Mouse (Mus musculus) hindbrain, embryonic 11.5 days (tissue): ENCODE results near the gene Thsd7a. TPM values are rescaled to one million over a fixed set of nuclear protein-coding genes. Genes with fewer than 3 reads are reported as not detected.

Experiments
- ATAC-seq: fragments of 200-750 bp; cut with Nextera tagmentation; 2 replicates; pipeline ENCODE4 v1.8.0; 2017; ENCODE audit warnings: mild to moderate bottlenecking, moderate TSS enrichment, moderate library complexity; ENCODE audit not compliant: low FRiP score
- DNase-seq: peaks from one replicate; pipeline ENCODE4 v3.0.0-alpha.2; 2015; ENCODE audit warnings: low spot score
- H3K27ac ChIP-seq: fragments of 300-500 bp; sonication (generic); 2 replicates; pipeline ENCODE4 v1.5.1; 2014; ENCODE audit warnings: mild to moderate bottlenecking, low read depth, low read length
- H3K27me3 ChIP-seq: fragments of 300-500 bp; sonication (generic); 2 replicates; pipeline ENCODE4 v1.6.1; 2014; ENCODE audit warnings: mild to moderate bottlenecking, low read length, moderate library complexity, mixed read lengths; ENCODE audit not compliant: control insufficient read depth, insufficient read depth
- H3K36me3 ChIP-seq: fragments of 300-500 bp; sonication (generic); 2 replicates; pipeline ENCODE4 v1.6.1; 2014; ENCODE audit warnings: mild to moderate bottlenecking, low read length, moderate library complexity, mixed read lengths; ENCODE audit not compliant: control insufficient read depth, insufficient read depth
- H3K4me1 ChIP-seq: fragments of 300-500 bp; sonication (generic); replicated peaks from 2 replicates; pipeline ENCODE4 v1.6.1; 2014; ENCODE audit warnings: low read length, mixed read lengths; ENCODE audit not compliant: control insufficient read depth, insufficient read depth
- H3K4me2 ChIP-seq: fragments of 300-500 bp; sonication (generic); replicated peaks from 2 replicates; pipeline ENCODE4 v1.6.1; 2014; ENCODE audit warnings: mild to moderate bottlenecking, low read depth, low read length
- H3K4me3 ChIP-seq: fragments of 300-500 bp; sonication (generic); 2 replicates; pipeline ENCODE4 v1.5.1; 2014; ENCODE audit warnings: low read depth, low read length
- H3K9ac ChIP-seq: fragments of 300-500 bp; sonication (generic); 2 replicates; pipeline ENCODE4 v1.6.1; 2014; ENCODE audit warnings: low read depth, low read length
- H3K9me3 ChIP-seq: fragments of 300-500 bp; sonication (generic); 2 replicates; pipeline ENCODE4 v1.6.1; 2016; ENCODE audit warnings: low read length; ENCODE audit not compliant: control insufficient read depth
- WGBS: fragments of 180-500 bp; shearing (Covaris S2); extraction: QIAGEN DNeasy Blood & Tissue Kit; methylation state at CpG from one replicate; pipeline ENCODE4 v1.1.7; 2014; 5-methylcytosine and 5-hydroxymethylcytosine counted together
- polyA plus RNA-seq: library from polyadenylated mRNA; unstranded; fragments of >200 nt; fragmentation: Nextera tagmentation; extraction: Ambion mirVana; gene quantifications from 2 replicates; pipeline ENCODE4 v1.2.1, GENCODE M21; 2014

Thsd7a gene
- polyA plus RNA-seq, 1 experiment from 2014 or later, result 43.2 TPM

GRCm38 (mm10) chr6:12759328-12760193 is 10.4 kb upstream of the Thsd7a start:
- no peak overlapping the region for H3K4me2 ChIP-seq
- no peak for DNase-seq
- H3K4me1 ChIP-seq, result no peaks in the 10 kb centered on the region
- 91% methylated on average over 8 of the region's 8 CpGs for WGBS
- H3K27me3 ChIP-seq, result no peaks in the 10 kb centered on the region
- no peaks in the 10 kb centered on the region for H3K36me3 ChIP-seq
- no peak overlapping the region for H3K4me3 ChIP-seq
- H3K9me3 ChIP-seq, result no peaks in the 10 kb centered on the region
- no peak overlapping the region for H3K9ac ChIP-seq
- no peak for ATAC-seq
- H3K27ac ChIP-seq, result no peak overlapping the region

GRCm38 (mm10) chr6:12752297-12752696 is 3.1 kb upstream of the Thsd7a start:
- Histone ChIP-seq H3K27me3 (no peaks in the 10 kb centered on the region), H3K4me2 (no peak overlapping the region), H3K36me3 (no peaks in the 10 kb centered on the region), H3K9me3 (no peaks in the 10 kb centered on the region), H3K4me1 (no peaks in the 10 kb centered on the region), H3K4me3 (no peak overlapping the region), H3K27ac (no peak overlapping the region), H3K9ac (no peak overlapping the region)
- DNase-seq, result no peak
- ATAC-seq, result no peak

- Histone ChIP-seq H3K4me3 (no peak overlapping the region), H3K9ac (no peak overlapping the region), H3K4me2 (no peak overlapping the region), H3K27ac (peak overlapping the region; percentile 19; the same call in 1 of the 2 replicates), H3K4me1 (no peaks in the 10 kb centered on the region), H3K36me3 (no peaks in the 10 kb centered on the region), H3K27me3 (no peaks in the 10 kb centered on the region), H3K9me3 (no peaks in the 10 kb centered on the region)
- no peak for ATAC-seq
- 15% methylated on average over 2 of the region's 2 CpGs for WGBS
- DNase-seq, result peak; percentile 26
Observed at GRCm38 (mm10) chr6:12750441-12750840, 1.2 kb upstream of the Thsd7a start.

- H3K4me1 ChIP-seq, result no peaks in the 10 kb centered on the region
- no peaks in the 10 kb centered on the region for H3K9me3 ChIP-seq
- H3K27ac ChIP-seq, result peak overlapping the region; percentile 98
- no peak for DNase-seq
- no peaks in the 10 kb centered on the region for H3K27me3 ChIP-seq
- no peaks in the 10 kb centered on the region for H3K36me3 ChIP-seq
- peak overlapping the region; percentile 68 for H3K4me3 ChIP-seq
- H3K4me2 ChIP-seq, result peak overlapping the region; percentile 67
- peak overlapping the region; percentile 89 for H3K9ac ChIP-seq
- WGBS, result 12% methylated on average over 12 of the region's 12 CpGs
- ATAC-seq, result no peak
Observed at GRCm38 (mm10) chr6:12749531-12750210, 461 bp upstream of the Thsd7a start.

- Histone ChIP-seq H3K36me3 (no peaks in the 10 kb centered on the region), H3K27me3 (no peaks in the 10 kb centered on the region), H3K4me2 (peak overlapping the region; percentile 67), H3K27ac (peak overlapping the region; percentile 98), H3K9ac (peak overlapping the region; percentile 89), H3K4me3 (peak overlapping the region; percentile 68), H3K4me1 (no peaks in the 10 kb centered on the region), H3K9me3 (no peaks in the 10 kb centered on the region)
- no peak for ATAC-seq
- no peak for DNase-seq
- 0% methylated on average over 6 of the region's 6 CpGs for WGBS
Observed at GRCm38 (mm10) chr6:12748454-12748786, 790 bp downstream of the Thsd7a start.

- WGBS, result 6% methylated on average over 11 of the region's 11 CpGs
- H3K4me1 ChIP-seq, result no peaks in the 10 kb centered on the region
- peak; percentile 59 for DNase-seq
- peak overlapping the region; percentile 98 for H3K27ac ChIP-seq
- no peaks in the 10 kb centered on the region for H3K9me3 ChIP-seq
- H3K4me2 ChIP-seq, result peak overlapping the region; percentile 67
- ATAC-seq, result no peak
- H3K9ac ChIP-seq, result peak overlapping the region; percentile 89
- no peaks in the 10 kb centered on the region for H3K36me3 ChIP-seq
- peak overlapping the region; percentile 68 for H3K4me3 ChIP-seq
- no peaks in the 10 kb centered on the region for H3K27me3 ChIP-seq
Observed at GRCm38 (mm10) chr6:12747856-12748450, 1.3 kb downstream of the Thsd7a start.

GRCm38 (mm10) chr6:12742791-12743190 is 6.4 kb downstream of the Thsd7a start:
- H3K27ac ChIP-seq, result no peak overlapping the region
- H3K4me1 ChIP-seq, result no peaks in the 10 kb centered on the region
- no peaks in the 10 kb centered on the region for H3K36me3 ChIP-seq
- H3K4me3 ChIP-seq, result no peak overlapping the region
- ATAC-seq (no peak), DNase-seq (no peak)
- no peaks in the 10 kb centered on the region for H3K9me3 ChIP-seq
- H3K4me2 ChIP-seq, result no peak overlapping the region
- no peak overlapping the region for H3K9ac ChIP-seq
- 93% methylated on average over 4 of the region's 4 CpGs for WGBS
- H3K27me3 ChIP-seq, result no peaks in the 10 kb centered on the region

GRCm38 (mm10) chr6:12733924-12734323 is 15.3 kb downstream of the Thsd7a start:
- H3K4me2 ChIP-seq, result no peak overlapping the region
- no peaks in the 10 kb centered on the region for H3K9me3 ChIP-seq
- no peaks in the 10 kb centered on the region for H3K4me1 ChIP-seq
- no peak overlapping the region for H3K9ac ChIP-seq
- H3K27ac ChIP-seq, result no peak overlapping the region
- ATAC-seq (peak; percentile 33; the same call in 1 of the 2 replicates), DNase-seq (no peak)
- no peaks in the 10 kb centered on the region for H3K36me3 ChIP-seq
- 89% methylated on average over 3 of the region's 3 CpGs for WGBS
- no peaks in the 10 kb centered on the region for H3K27me3 ChIP-seq
- H3K4me3 ChIP-seq, result no peak overlapping the region
